Mouse (Mus musculus) 3134 (cell line): ENCODE results near the gene Ctnnbl1.

Experiments
- DNase-seq: peaks from one replicate; pipeline ENCODE4 v3.0.0-alpha.2; 2011; ENCODE audit warnings: low spot score; ENCODE audit not compliant: insufficient read length; ENCODE audit errors: extremely low read depth

Ctnnbl1 gene

DNA sequence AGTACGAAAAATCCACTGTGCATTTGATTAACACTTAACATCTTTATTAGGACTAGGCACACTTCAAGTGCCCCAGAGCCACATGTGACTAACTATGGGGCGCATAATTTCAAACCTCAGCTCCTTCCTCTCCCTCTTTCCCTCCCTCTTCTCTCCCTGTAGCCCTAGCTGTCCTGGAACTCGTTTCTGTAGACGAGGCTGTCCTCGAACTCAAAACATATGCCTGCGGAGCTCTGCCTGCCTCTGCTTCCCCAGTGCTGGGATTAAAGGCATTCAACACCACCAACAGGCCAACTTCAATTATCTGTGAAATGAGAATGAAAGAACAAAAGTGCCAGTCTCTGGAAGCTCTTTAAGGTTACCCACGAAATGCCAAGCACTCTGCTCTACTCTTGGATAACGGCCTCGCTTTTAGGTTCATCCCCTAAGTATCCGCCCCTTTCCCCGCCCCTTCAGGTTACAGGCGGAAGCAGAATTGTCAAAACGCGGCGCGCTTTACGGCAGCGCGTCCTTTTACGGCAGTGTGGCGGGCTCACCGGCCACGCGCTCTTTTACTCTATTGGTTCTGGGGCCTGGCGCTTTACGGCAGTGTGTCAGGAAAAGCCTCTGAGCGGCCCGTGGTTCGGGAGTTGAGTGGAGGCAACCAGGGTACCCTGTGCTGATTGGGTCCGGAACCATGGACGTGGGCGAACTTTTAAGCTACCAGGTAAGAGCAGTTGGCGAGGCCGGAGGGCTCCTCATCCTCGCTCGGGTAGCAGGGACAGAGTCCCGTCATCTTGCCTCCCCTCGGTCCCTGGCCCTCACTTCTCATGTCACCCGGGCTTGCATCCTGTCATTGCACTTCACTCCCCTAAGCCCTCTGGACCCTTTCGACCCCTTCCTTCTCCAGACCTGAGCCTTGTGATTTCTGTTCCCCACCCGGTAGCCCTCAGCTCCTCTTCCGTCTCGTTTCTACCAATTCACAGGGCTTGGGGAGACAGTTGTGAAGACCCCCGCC lies at the start of gene Ctnnbl1:
TSS of gene Ctnnbl1 (plus strand) at position 548 of the 997 bp plus-strand sequence.
- peak; percentile 99 for DNase-seq

DNA sequence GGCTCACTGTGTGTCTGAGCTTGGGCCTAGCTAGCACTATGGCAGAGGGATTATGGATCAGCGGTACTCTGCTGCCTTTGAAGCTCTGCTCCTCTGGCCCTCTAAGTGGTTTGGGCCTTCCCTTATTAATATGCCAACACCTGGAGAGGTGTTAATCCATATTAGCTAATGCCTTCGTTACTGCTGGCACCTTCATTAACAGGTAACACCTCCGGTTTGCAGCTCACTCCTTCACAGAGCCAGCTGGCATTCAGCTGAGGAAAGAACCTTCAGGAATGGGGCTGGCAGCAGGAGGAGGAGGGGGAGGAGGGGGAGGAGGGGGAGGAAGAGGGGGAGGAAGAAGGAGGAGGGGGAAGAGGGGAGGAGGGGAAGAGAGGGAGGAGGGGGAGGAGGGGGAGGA lies 49.7 kb upstream of the Ctnnbl1 start:
- DNase-seq = no peak

GRCm38 (mm10) chr2:157691266-157692105 lies 45.7 kb upstream of the Ctnnbl1 start:
- no peak for DNase-seq

DNA sequence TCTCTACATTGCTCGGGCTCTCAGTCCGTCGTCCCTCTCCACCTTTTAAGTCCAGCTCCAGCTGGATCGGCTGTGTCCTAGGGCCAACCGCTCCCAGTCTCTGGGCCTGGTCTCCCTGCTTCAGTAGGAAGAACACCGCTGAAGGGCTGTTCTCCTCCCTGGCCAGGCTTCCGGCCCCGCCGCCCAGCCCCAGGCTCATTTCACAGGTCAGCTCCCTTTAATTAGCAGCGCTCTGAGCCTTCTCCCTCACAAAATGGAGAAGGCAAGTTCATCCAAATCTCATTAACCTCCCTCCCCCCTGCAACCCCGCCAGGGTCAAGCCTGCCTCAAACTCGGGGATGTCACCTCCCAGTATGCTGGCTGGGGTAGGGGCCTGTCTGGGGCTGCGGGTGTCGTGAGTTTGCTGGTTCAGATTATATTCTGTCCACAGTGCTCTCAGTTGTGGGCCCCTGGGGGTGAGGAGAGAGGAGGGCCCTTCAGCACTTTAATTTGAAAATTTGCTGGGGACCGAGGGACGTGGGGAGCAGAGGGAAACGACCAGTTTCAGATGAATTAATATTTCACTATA lies 44.8 kb upstream of the Ctnnbl1 start:
- no peak for DNase-seq

- DNase-seq = no peak
These were observed 43.6 kb upstream of the Ctnnbl1 start for GRCm38 (mm10) chr2:157693576-157693975.

DNA sequence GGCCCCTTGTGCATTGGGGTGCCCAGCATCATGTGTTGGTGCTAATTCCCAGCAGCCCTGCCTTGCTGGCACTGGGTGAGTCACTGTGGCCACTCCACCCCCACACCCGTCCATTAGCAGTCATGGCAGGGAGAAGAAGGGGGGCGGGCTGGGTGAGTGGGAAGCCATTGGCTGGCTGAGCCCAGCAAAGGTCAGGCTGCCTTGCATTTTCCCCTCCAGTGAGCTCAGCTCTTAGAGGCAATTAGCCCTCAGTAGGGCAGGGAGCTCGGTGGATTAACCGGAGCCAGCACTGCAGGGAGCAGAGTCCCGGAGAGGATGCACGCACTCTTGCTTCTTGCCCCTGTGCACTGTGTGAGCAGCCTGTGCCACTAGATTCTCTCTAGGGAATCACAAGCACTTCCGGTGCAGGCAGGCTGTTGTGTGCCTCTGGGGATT lies 40.9 kb upstream of the Ctnnbl1 start:
- no peak for DNase-seq

DNA sequence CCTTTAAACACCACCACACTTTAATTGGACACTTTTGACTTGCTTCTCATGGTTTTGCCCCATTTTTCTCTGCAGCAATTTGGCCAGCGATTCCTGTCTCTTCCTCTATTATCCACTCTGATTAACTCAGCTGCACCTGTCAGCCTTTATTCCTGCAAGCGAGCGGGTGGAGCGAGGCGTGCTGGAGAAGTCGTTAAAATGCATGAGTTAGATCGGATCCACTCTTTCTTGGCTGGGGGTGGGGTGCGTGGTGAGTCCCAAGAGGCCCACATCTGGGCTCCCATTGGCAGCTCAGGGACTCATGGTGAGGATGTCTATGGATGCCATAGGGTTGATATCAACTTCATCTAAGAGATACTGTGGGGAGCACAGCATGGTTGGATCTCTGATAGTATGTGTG lies 34.0 kb upstream of the Ctnnbl1 start:
- DNase-seq = no peak

- DNase-seq = no peak
These were observed 32.0 kb upstream of the Ctnnbl1 start for GRCm38 (mm10) chr2:157704991-157705776.

DNA sequence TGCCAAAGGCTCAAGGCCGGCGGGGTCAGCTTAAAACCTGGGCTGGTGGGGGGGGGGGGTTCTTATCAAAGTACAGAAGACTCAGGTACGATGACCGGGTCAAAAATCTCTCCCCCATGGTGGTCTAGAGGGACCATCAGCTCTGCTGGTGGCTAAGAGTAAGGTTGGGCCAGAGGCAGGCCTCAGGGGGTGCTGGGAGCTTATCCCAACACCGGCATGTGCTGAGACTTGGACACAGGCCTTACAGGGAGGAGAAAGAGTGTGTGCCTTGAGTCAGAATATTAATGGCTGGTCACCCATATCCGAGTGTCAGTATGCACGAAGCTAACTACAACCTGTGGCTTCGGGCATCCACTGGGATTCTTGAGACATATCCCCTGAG lies 31.4 kb upstream of the Ctnnbl1 start:
- DNase-seq = no peak

- DNase-seq = no peak
These were observed 29.8 kb upstream of the Ctnnbl1 start for GRCm38 (mm10) chr2:157707191-157707923.

DNA sequence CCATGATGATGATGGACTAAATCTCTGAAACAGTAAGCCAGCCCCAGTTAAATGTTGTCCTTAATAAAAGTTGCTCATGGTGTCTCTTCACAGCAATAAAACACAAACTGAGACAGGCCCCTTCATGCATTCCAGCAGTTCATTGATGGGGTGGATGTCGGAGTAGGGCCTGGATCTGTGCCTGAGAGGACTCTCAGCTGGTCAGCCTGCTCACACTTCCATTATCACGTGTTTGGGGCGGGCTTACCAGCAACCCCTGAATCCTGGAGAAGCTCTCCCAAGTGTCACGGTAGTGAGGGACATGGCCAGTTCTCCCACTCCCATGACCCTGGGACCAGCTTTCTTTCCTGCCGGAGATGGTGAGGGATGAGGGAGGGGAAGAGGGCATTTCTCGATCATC lies 24.5 kb upstream of the Ctnnbl1 start:
- DNase-seq = no peak

- DNase-seq = peak; percentile 78
These were observed 21.5 kb upstream of the Ctnnbl1 start for GRCm38 (mm10) chr2:157715586-157716191.

DNA sequence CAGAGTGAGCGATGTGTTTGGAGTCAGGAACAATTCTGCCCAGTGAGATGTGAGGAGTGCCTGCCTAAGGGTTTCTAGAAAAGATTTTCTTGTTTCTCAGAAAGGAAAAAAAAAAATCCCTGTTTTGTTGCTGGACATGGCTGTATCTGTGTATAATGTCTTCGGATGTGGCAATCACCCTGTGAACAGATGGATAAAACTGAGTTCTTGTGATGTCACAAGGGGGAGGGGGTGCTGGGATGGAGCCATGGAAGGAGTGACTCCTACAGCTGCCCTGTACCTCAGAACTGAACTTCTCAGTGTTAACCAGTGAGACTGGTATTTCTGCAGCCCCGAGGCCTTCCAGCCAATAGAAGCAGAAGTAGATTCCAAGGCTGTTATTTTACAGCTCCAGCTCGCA lies 18.8 kb upstream of the Ctnnbl1 start:
- no peak for DNase-seq

- DNase-seq = no peak
These were observed 13.2 kb upstream of the Ctnnbl1 start for GRCm38 (mm10) chr2:157723883-157724573.

DNA sequence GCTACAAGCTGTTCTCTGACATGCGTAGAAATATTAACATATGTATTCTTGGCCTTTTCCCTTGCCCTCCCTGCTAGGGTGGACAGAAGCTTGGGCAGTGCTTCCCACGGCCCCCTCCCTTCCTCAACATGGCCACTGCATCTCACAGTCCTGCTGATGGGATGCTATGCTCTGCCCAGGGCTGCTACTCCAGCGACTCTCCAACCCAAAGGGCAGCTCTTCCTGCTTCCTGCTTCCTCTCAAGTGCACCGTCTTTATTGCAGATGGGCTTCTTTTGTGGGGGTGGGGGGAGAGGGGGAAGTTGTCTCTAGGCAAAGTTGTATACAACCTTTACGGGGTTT lies 12.7 kb upstream of the Ctnnbl1 start:
- no peak for DNase-seq

DNA sequence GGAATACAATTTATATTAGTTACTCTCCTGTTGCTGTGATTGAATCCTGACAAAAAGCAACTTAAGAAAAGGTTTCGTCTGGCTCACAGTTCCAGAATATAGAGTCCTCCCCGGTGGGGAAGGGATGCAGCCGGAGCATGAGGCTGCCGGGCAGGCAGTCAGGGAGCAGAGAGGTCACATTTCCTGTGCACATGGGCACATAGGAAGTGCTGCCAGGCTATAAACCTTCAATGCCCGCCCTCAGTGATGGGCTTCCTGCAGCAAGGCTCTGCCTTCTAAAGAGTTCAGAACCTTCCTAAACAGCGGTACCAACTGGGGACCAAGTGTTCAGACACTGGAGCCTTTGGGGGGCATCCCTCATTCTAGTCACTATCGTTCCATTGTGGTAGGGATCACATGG lies 7.4 kb downstream of the Ctnnbl1 start:
- DNase-seq = no peak

DNA sequence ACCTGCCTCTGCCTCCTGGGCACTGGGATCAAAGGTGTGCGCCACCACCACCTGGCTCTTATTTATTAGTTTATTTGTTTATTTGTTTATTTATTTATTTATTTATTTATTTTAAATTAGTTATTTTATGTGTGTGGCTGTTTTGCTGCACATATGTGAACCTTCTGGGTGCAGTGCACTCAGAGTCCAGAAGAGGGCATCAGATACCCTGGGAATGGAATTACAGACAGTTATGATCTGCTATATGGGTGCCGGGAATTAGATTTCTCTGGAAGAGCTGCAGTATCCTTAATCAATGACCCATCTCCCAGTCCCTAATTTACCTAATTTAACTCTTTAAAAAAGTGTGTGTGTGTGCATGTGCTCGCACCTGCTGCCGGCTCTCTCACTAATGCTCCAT lies 8.5 kb downstream of the Ctnnbl1 start:
- DNase-seq = no peak

GRCm38 (mm10) chr2:157746558-157746957 lies 9.4 kb downstream of the Ctnnbl1 start:
- DNase-seq = no peak

GRCm38 (mm10) chr2:157747989-157748388 lies 10.8 kb downstream of the Ctnnbl1 start:
- no peak for DNase-seq
